Mouse (Mus musculus): ENCODE results near the gene Igfbp3. TPM values are rescaled to one million over a fixed set of nuclear protein-coding genes. Genes with fewer than 3 reads are reported as not detected.

Igfbp3 gene
- total and polyA plus RNA-seq, 2 experiments: 17.7 to 31.2 TPM

- Histone ChIP-seq H3K4me3 (ENCODE audit: insufficient read depth, low read depth, low read length) (no peak overlapping the region), H3K27me3 (ENCODE audit: control insufficient read depth, insufficient read depth, low read length) (no peaks in the 10 kb centered on the region), H3K36me3 (ENCODE audit: control insufficient read depth, insufficient read depth, low read length) (no peaks in the 10 kb centered on the region), H3K4me1 (ENCODE audit: control insufficient read depth, insufficient read depth, low read length) (peaks cover 3% of the 10 kb centered on the region; the same call in 1 of the 2 replicates), H3K27ac (replicated peaks; ENCODE audit: insufficient read depth, low read depth, low read length) (no peak overlapping the region), H3K9ac (ENCODE audit: low read depth, low read length) (no peak overlapping the region), H3K79me2 (ENCODE audit: control insufficient read depth, insufficient read depth, low read length) (no peaks in the 10 kb centered on the region)
- DNase-seq (ENCODE audit: extremely low read depth, low read depth, low spot score): no peak
- 70% methylated on average over 2 of the region's 2 CpGs for WGBS
- no peak for TF ChIP-seq CTCF (IDR thresholded peaks at IDR 0.05; ENCODE audit: low read depth, low read length)
- no peak for TF ChIP-seq POLR2A (IDR thresholded peaks at IDR 0.05; ENCODE audit: extremely low read depth, insufficient read depth, low read length)
These were observed 34.4 kb downstream of the Igfbp3 start for GRCm38 (mm10) chr11:7179276-7179675.

- no peaks in the 10 kb centered on the region for H3K36me3 ChIP-seq (ENCODE audit: control insufficient read depth, insufficient read depth, low read length)
- H3K4me3 ChIP-seq (ENCODE audit: insufficient read depth, low read depth, low read length): no peak overlapping the region
- no peaks in the 10 kb centered on the region for H3K4me1 ChIP-seq (ENCODE audit: control insufficient read depth, insufficient read depth, low read length)
- DNase-seq (ENCODE audit: extremely low read depth, low read depth, low spot score): no peak
- H3K9ac ChIP-seq (ENCODE audit: low read depth, low read length): no peak overlapping the region
- H3K79me2 ChIP-seq (ENCODE audit: control insufficient read depth, insufficient read depth, low read length): no peaks in the 10 kb centered on the region
- TF ChIP-seq CTCF (IDR thresholded peaks at IDR 0.05; ENCODE audit: low read depth, low read length): no peak
- no peak for TF ChIP-seq POLR2A (IDR thresholded peaks at IDR 0.05; ENCODE audit: extremely low read depth, insufficient read depth, low read length)
- no peaks in the 10 kb centered on the region for H3K27me3 ChIP-seq (ENCODE audit: control insufficient read depth, insufficient read depth, low read length)
- no peak overlapping the region for H3K27ac ChIP-seq (replicated peaks; ENCODE audit: insufficient read depth, low read depth, low read length)
- 55% methylated on average over 4 of the region's 4 CpGs for WGBS
These were observed 35.0 kb downstream of the Igfbp3 start for GRCm38 (mm10) chr11:7178724-7179123.

- H3K9ac ChIP-seq (ENCODE audit: low read depth, low read length): no peak overlapping the region
- H3K36me3 ChIP-seq (ENCODE audit: control insufficient read depth, insufficient read depth, low read length): no peaks in the 10 kb centered on the region
- 47% methylated on average over 6 of the region's 6 CpGs for WGBS
- DNase-seq (ENCODE audit: extremely low read depth, low read depth, low spot score): no peak
- no peaks in the 10 kb centered on the region for H3K79me2 ChIP-seq (ENCODE audit: control insufficient read depth, insufficient read depth, low read length)
- H3K27me3 ChIP-seq (ENCODE audit: control insufficient read depth, insufficient read depth, low read length): no peaks in the 10 kb centered on the region
- TF ChIP-seq POLR2A (IDR thresholded peaks at IDR 0.05; ENCODE audit: extremely low read depth, insufficient read depth, low read length): no peak
- TF ChIP-seq CTCF (IDR thresholded peaks at IDR 0.05; ENCODE audit: low read depth, low read length): no peak
- H3K4me1 ChIP-seq (ENCODE audit: control insufficient read depth, insufficient read depth, low read length): no peaks in the 10 kb centered on the region
- H3K27ac ChIP-seq (replicated peaks; ENCODE audit: insufficient read depth, low read depth, low read length): no peak overlapping the region
- no peak overlapping the region for H3K4me3 ChIP-seq (ENCODE audit: insufficient read depth, low read depth, low read length)
These were observed 40.1 kb downstream of the Igfbp3 start for GRCm38 (mm10) chr11:7173664-7174063.

GRCm38 (mm10) chr11:7169645-7170044 is 44.1 kb downstream of the Igfbp3 start:
- Histone ChIP-seq H3K79me2 (ENCODE audit: control insufficient read depth, insufficient read depth, low read length) (no peaks in the 10 kb centered on the region), H3K4me3 (ENCODE audit: insufficient read depth, low read depth, low read length) (no peak overlapping the region), H3K36me3 (ENCODE audit: control insufficient read depth, insufficient read depth, low read length) (no peaks in the 10 kb centered on the region), H3K27ac (replicated peaks; ENCODE audit: insufficient read depth, low read depth, low read length) (no peak overlapping the region), H3K27me3 (ENCODE audit: control insufficient read depth, insufficient read depth, low read length) (no peaks in the 10 kb centered on the region), H3K9ac (ENCODE audit: low read depth, low read length) (no peak overlapping the region), H3K4me1 (ENCODE audit: control insufficient read depth, insufficient read depth, low read length) (no peaks in the 10 kb centered on the region)
- no peak for TF ChIP-seq CTCF (IDR thresholded peaks at IDR 0.05; ENCODE audit: low read depth, low read length)
- TF ChIP-seq POLR2A (IDR thresholded peaks at IDR 0.05; ENCODE audit: extremely low read depth, insufficient read depth, low read length): no peak
- no peak for DNase-seq (ENCODE audit: extremely low read depth, low read depth, low spot score)
- 83% methylated on average over 1 of the region's 1 CpGs for WGBS

- Histone ChIP-seq H3K27me3 (ENCODE audit: control insufficient read depth, insufficient read depth, low read length) (no peaks in the 10 kb centered on the region), H3K27ac (replicated peaks; ENCODE audit: insufficient read depth, low read depth, low read length) (no peak overlapping the region), H3K36me3 (ENCODE audit: control insufficient read depth, insufficient read depth, low read length) (no peaks in the 10 kb centered on the region), H3K4me3 (ENCODE audit: insufficient read depth, low read depth, low read length) (no peak overlapping the region), H3K9ac (ENCODE audit: low read depth, low read length) (no peak overlapping the region), H3K4me1 (ENCODE audit: control insufficient read depth, insufficient read depth, low read length) (peaks cover 2% of the 10 kb centered on the region; the same call in 1 of the 2 replicates), H3K79me2 (ENCODE audit: control insufficient read depth, insufficient read depth, low read length) (no peaks in the 10 kb centered on the region)
- WGBS: 82% methylated on average over 4 of the region's 4 CpGs
- no peak for DNase-seq (ENCODE audit: extremely low read depth, low read depth, low spot score)
- no peak for TF ChIP-seq CTCF (IDR thresholded peaks at IDR 0.05; ENCODE audit: low read depth, low read length)
- TF ChIP-seq POLR2A (IDR thresholded peaks at IDR 0.05; ENCODE audit: extremely low read depth, insufficient read depth, low read length): no peak
These were observed 49.3 kb downstream of the Igfbp3 start for GRCm38 (mm10) chr11:7164416-7164815.

GRCm38 (mm10) chr11:7161502-7162174 is 52.1 kb downstream of the Igfbp3 start:
- DNase-seq (ENCODE audit: extremely low read depth, low read depth, low spot score): peak; percentile 42
- no peak for TF ChIP-seq POLR2A (IDR thresholded peaks at IDR 0.05; ENCODE audit: extremely low read depth, insufficient read depth, low read length)
- peak; percentile 52 for TF ChIP-seq CTCF (IDR thresholded peaks at IDR 0.05; ENCODE audit: low read depth, low read length)
- Histone ChIP-seq H3K4me3 (ENCODE audit: insufficient read depth, low read depth, low read length) (no peak overlapping the region), H3K79me2 (ENCODE audit: control insufficient read depth, insufficient read depth, low read length) (no peaks in the 10 kb centered on the region), H3K27me3 (ENCODE audit: control insufficient read depth, insufficient read depth, low read length) (no peaks in the 10 kb centered on the region), H3K36me3 (ENCODE audit: control insufficient read depth, insufficient read depth, low read length) (no peaks in the 10 kb centered on the region), H3K9ac (ENCODE audit: low read depth, low read length) (no peak overlapping the region), H3K4me1 (ENCODE audit: control insufficient read depth, insufficient read depth, low read length) (peaks cover 3% of the 10 kb centered on the region; the same call in 1 of the 2 replicates), H3K27ac (replicated peaks; ENCODE audit: insufficient read depth, low read depth, low read length) (no peak overlapping the region)
- WGBS: 73% methylated on average over 8 of the region's 8 CpGs

All from liver, adult 2 months (tissue).